Mouse (Mus musculus): ENCODE results near the gene Fbxl15. TPM values are rescaled to one million over a fixed set of nuclear protein-coding genes. Genes with fewer than 3 reads are reported as not detected.

The Fbxl15 gene
- polyA plus RNA-seq, 1 experiment from 2014 or later = 17.7 TPM

DNA sequence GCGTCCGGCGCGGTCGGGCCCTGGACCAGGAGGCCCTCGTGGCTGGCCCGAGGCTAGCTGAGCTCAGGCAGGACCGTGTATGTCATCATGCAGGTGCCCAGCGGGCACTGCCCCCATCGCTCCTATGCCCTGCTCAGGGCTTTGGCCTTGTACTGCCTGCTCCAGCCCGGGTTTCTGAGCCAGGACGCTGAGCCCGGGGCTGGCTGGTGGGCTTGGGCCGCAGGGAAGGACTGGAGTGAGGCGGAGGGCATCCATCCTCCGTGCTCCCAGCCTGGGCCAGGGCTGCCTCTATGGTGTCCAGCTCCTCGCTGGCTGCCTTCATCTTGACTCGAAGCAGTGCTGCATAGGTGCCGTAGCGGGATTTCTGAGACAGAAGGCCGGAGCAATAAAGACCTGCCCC, 15.4 kb upstream of the Fbxl15 start:
- WGBS = 92% methylated on average over 20 of the region's 21 CpGs
- no peak for DNase-seq (ENCODE audit: low spot score)
- Histone ChIP-seq H3K9ac (ENCODE audit: low read length) (no peak overlapping the region), H3K27ac (ENCODE audit: low read depth) (no peak overlapping the region), H3K4me1 (replicated peaks; ENCODE audit: control insufficient read depth, insufficient read depth, low read length) (peaks cover 39% of the 10 kb centered on the region), H3K27me3 (replicated peaks; ENCODE audit: control insufficient read depth, insufficient read depth, low read length) (peaks cover 20% of the 10 kb centered on the region), H3K9me3 (ENCODE audit: control insufficient read depth, low read length) (no peaks in the 10 kb centered on the region), H3K36me3 (ENCODE audit: control insufficient read depth, insufficient read depth, low read length) (peaks cover 32% of the 10 kb centered on the region), H3K4me2 (ENCODE audit: low read length) (no peak overlapping the region), H3K4me3 (ENCODE audit: low read depth, low read length) (no peak overlapping the region)
- no peak for ATAC-seq (replicated peaks; ENCODE audit: low FRiP score, low TSS enrichment, low read depth)

- Histone ChIP-seq H3K4me3 (ENCODE audit: low read depth, low read length) (no peak overlapping the region), H3K4me1 (replicated peaks; ENCODE audit: control insufficient read depth, insufficient read depth, low read length) (peaks cover 40% of the 10 kb centered on the region), H3K27ac (ENCODE audit: low read depth) (no peak overlapping the region), H3K27me3 (replicated peaks; ENCODE audit: control insufficient read depth, insufficient read depth, low read length) (peaks cover 25% of the 10 kb centered on the region), H3K36me3 (ENCODE audit: control insufficient read depth, insufficient read depth, low read length) (peaks cover 28% of the 10 kb centered on the region), H3K9me3 (ENCODE audit: control insufficient read depth, low read length) (no peaks in the 10 kb centered on the region), H3K9ac (ENCODE audit: low read length) (no peak overlapping the region), H3K4me2 (ENCODE audit: low read length) (no peak overlapping the region)
- no peak for ATAC-seq (replicated peaks; ENCODE audit: low FRiP score, low TSS enrichment, low read depth)
- DNase-seq (ENCODE audit: low spot score) = peak; percentile 41
- WGBS = 81% methylated on average over 9 of the region's 9 CpGs
Measured at GRCm38 (mm10) chr19:46313116-46313515, 14.9 kb upstream of the Fbxl15 start.

DNA sequence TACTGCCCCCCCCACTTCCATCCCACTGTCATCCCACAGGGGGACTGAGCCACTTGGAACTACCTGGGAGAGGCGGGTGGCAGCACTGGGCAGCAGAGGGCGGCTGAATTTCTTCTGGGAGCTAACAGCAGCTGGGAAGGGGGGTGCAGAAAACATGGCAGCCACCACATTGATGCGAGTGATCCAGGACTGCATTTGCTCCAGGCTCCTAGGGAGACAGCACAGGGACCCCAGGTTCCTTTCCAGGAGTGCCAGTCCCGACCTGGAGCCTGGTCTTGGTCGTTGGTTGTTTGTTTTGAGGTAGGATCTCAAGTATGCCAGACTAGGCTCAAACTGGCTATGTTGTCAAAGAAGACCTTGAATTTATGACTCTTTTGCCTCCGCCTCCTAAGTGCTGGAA, 14.4 kb upstream of the Fbxl15 start:
- ATAC-seq (replicated peaks; ENCODE audit: low FRiP score, low TSS enrichment, low read depth) (no peak), DNase-seq (ENCODE audit: low spot score) (no peak)
- H3K27me3 ChIP-seq (replicated peaks; ENCODE audit: control insufficient read depth, insufficient read depth, low read length) = peaks cover 28% of the 10 kb centered on the region
- no peak overlapping the region for H3K4me2 ChIP-seq (ENCODE audit: low read length)
- H3K9ac ChIP-seq (ENCODE audit: low read length) = no peak overlapping the region
- 65% methylated on average over 6 of the region's 6 CpGs for WGBS
- H3K4me1 ChIP-seq (replicated peaks; ENCODE audit: control insufficient read depth, insufficient read depth, low read length) = peaks cover 43% of the 10 kb centered on the region
- H3K36me3 ChIP-seq (ENCODE audit: control insufficient read depth, insufficient read depth, low read length) = peaks cover 28% of the 10 kb centered on the region
- no peaks in the 10 kb centered on the region for H3K9me3 ChIP-seq (ENCODE audit: control insufficient read depth, low read length)
- no peak overlapping the region for H3K27ac ChIP-seq (ENCODE audit: low read depth)
- no peak overlapping the region for H3K4me3 ChIP-seq (ENCODE audit: low read depth, low read length)

- WGBS = 21% methylated on average over 18 of the region's 18 CpGs
- H3K9ac ChIP-seq (ENCODE audit: low read length) = peak overlapping the region; percentile 29
- peaks cover 42% of the 10 kb centered on the region for H3K4me1 ChIP-seq (replicated peaks; ENCODE audit: control insufficient read depth, insufficient read depth, low read length)
- H3K4me3 ChIP-seq (ENCODE audit: low read depth, low read length) = no peak overlapping the region; the same call in 1 of the 2 replicates
- no peak for DNase-seq (ENCODE audit: low spot score)
- ATAC-seq (replicated peaks; ENCODE audit: low FRiP score, low TSS enrichment, low read depth) = no peak
- H3K27ac ChIP-seq (ENCODE audit: low read depth) = peak overlapping the region; percentile 90; the same call in 1 of the 2 replicates
- peaks cover 28% of the 10 kb centered on the region for H3K36me3 ChIP-seq (ENCODE audit: control insufficient read depth, insufficient read depth, low read length)
- H3K4me2 ChIP-seq (ENCODE audit: low read length) = peak overlapping the region; percentile 61
- H3K9me3 ChIP-seq (ENCODE audit: control insufficient read depth, low read length) = no peaks in the 10 kb centered on the region
- H3K27me3 ChIP-seq (replicated peaks; ENCODE audit: control insufficient read depth, insufficient read depth, low read length) = peaks cover 34% of the 10 kb centered on the region
Measured at GRCm38 (mm10) chr19:46314151-46314601, 13.8 kb upstream of the Fbxl15 start.

DNA sequence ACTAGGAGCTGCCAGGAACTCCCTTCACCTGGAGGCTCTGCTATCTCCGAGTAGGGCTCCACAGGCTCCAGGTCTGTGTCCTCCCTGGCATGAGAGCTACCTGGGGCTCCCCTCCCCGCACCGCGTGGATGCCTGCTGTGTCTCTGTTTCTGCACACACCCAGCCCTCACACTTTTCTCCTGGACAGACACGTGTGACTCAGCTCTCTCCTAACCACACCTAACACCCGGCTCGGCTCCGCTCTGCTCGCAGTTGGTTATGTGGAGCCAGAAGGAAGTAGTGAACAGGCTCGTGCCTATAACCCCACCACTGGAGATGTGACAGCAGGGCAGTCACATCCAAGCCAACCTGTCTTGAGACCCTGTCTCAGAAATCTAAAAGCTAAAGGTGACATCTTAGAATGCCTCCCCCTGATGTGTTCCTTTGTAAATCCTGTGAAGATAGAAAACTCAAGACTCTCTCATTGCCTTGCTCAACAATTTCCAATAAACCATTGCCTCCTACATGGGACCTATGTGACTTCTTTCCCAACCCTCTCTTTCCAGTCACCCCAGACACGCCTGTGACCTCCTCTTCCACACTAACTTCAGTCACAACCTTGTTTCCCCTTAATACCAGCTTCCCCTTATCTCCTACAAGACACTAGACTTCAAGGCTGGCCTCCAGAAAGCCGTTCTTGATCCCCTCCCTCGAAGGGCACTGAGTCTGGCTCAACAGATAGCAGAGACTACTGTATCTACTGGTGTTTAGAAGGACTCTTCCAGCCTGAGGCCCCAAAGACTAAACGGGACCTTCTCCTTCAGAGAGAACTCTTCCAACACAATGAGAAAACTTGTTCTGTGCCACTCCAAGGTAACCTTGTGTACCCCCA, 12.9 kb upstream of the Fbxl15 start:
- Histone ChIP-seq H3K4me3 (ENCODE audit: low read depth, low read length) (peak overlapping the region; percentile 13; the same call in 1 of the 2 replicates), H3K36me3 (ENCODE audit: control insufficient read depth, insufficient read depth, low read length) (peaks cover 24% of the 10 kb centered on the region), H3K9me3 (ENCODE audit: control insufficient read depth, low read length) (no peaks in the 10 kb centered on the region), H3K27me3 (replicated peaks; ENCODE audit: control insufficient read depth, insufficient read depth, low read length) (peaks cover 38% of the 10 kb centered on the region), H3K4me1 (replicated peaks; ENCODE audit: control insufficient read depth, insufficient read depth, low read length) (peaks cover 48% of the 10 kb centered on the region), H3K27ac (ENCODE audit: low read depth) (peak overlapping the region; percentile 90), H3K4me2 (ENCODE audit: low read length) (peak overlapping the region; percentile 61), H3K9ac (ENCODE audit: low read length) (peak overlapping the region; percentile 29)
- DNase-seq (ENCODE audit: low spot score) (peak; percentile 69), ATAC-seq (replicated peaks; ENCODE audit: low FRiP score, low TSS enrichment, low read depth) (no peak)
- WGBS = 15% methylated on average over 14 of the region's 14 CpGs

- peak overlapping the region; percentile 76 for H3K9ac ChIP-seq (ENCODE audit: low read length)
- H3K4me3 ChIP-seq (ENCODE audit: low read depth, low read length) = peak overlapping the region; percentile 66
- H3K27ac ChIP-seq (ENCODE audit: low read depth) = peak overlapping the region; percentile 90
- 19% methylated on average over 12 of the region's 12 CpGs for WGBS
- DNase-seq (ENCODE audit: low spot score) (no peak), ATAC-seq (replicated peaks; ENCODE audit: low FRiP score, low TSS enrichment, low read depth) (peak; percentile 67)
- peaks cover 48% of the 10 kb centered on the region for H3K4me1 ChIP-seq (replicated peaks; ENCODE audit: control insufficient read depth, insufficient read depth, low read length)
- peaks cover 45% of the 10 kb centered on the region for H3K27me3 ChIP-seq (replicated peaks; ENCODE audit: control insufficient read depth, insufficient read depth, low read length)
- H3K36me3 ChIP-seq (ENCODE audit: control insufficient read depth, insufficient read depth, low read length) = peaks cover 16% of the 10 kb centered on the region
- H3K4me2 ChIP-seq (ENCODE audit: low read length) = peak overlapping the region; percentile 61
- no peaks in the 10 kb centered on the region for H3K9me3 ChIP-seq (ENCODE audit: control insufficient read depth, low read length)
Measured at GRCm38 (mm10) chr19:46315752-46316610, 12.0 kb upstream of the Fbxl15 start.

GRCm38 (mm10) chr19:46316846-46317545, 11.0 kb upstream of the Fbxl15 start:
- peak overlapping the region; percentile 61 for H3K4me2 ChIP-seq (ENCODE audit: low read length)

DNA sequence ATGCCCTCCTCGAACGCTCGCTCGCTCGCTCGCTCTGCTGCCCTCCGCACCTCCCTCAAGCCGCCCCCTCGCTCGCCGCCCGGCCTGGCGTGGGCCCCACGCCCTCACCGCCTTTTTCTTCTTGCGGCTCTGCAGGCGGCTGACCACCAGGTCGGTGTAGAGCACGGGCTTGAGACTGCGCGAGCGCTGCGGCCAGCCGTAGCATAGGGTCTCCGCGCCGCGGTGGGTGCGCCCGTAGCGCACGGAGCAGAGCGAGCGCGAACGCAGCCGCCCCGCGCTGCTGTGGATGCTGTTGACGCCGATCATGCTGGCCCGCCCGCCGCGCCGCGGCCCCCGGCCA, 10.5 kb upstream of the Fbxl15 start:
- Histone ChIP-seq H3K4me1 (replicated peaks; ENCODE audit: control insufficient read depth, insufficient read depth, low read length) (peaks cover 59% of the 10 kb centered on the region), H3K9ac (ENCODE audit: low read length) (peak overlapping the region; percentile 76), H3K36me3 (ENCODE audit: control insufficient read depth, insufficient read depth, low read length) (peaks cover 3% of the 10 kb centered on the region; the same call in 1 of the 2 replicates), H3K9me3 (ENCODE audit: control insufficient read depth, low read length) (no peaks in the 10 kb centered on the region), H3K4me2 (ENCODE audit: low read length) (peak overlapping the region; percentile 61), H3K27me3 (replicated peaks; ENCODE audit: control insufficient read depth, insufficient read depth, low read length) (peaks cover 45% of the 10 kb centered on the region), H3K27ac (ENCODE audit: low read depth) (peak overlapping the region; percentile 90), H3K4me3 (ENCODE audit: low read depth, low read length) (peak overlapping the region; percentile 66)
- no peak for DNase-seq (ENCODE audit: low spot score)
- peak; percentile 2; the same call in 1 of the 2 replicates for ATAC-seq (replicated peaks; ENCODE audit: low FRiP score, low TSS enrichment, low read depth)
- WGBS = 2% methylated on average over 47 of the region's 48 CpGs

More at GRCm38 (mm10) chr19:46316846-46317545, 11.0 kb upstream of the Fbxl15 start:
- Histone ChIP-seq H3K36me3 (ENCODE audit: control insufficient read depth, insufficient read depth, low read length) (peaks cover 7% of the 10 kb centered on the region; the same call in 1 of the 2 replicates), H3K4me1 (replicated peaks; ENCODE audit: control insufficient read depth, insufficient read depth, low read length) (peaks cover 58% of the 10 kb centered on the region), H3K9me3 (ENCODE audit: control insufficient read depth, low read length) (no peaks in the 10 kb centered on the region), H3K27ac (ENCODE audit: low read depth) (peak overlapping the region; percentile 90), H3K27me3 (replicated peaks; ENCODE audit: control insufficient read depth, insufficient read depth, low read length) (peaks cover 45% of the 10 kb centered on the region), H3K9ac (ENCODE audit: low read length) (peak overlapping the region; percentile 76), H3K4me3 (ENCODE audit: low read depth, low read length) (peak overlapping the region; percentile 66)
- WGBS = 15% methylated on average over 15 of the region's 15 CpGs
- ATAC-seq (replicated peaks; ENCODE audit: low FRiP score, low TSS enrichment, low read depth) = no peak
- no peak for DNase-seq (ENCODE audit: low spot score)

All from intestine, embryonic 14.5 days (tissue).